Comparison of ENCODE assay signal across 7 mouse cellular contexts in genomic region chr10:60237475-60238154, GRCm38 (mm10). TPM values are rescaled to one million over a fixed set of nuclear protein-coding genes. Genes with fewer than 3 reads are reported as not detected.
DNase-seq lines count a peak whose midpoint lies in the region; ATAC-seq and TF ChIP-seq lines count a peak whose summit lies in the region.

No protein-coding gene starts in this region.

- 47% methylated on average over 10 of the region's 10 CpGs for WGBS in liver, embryonic 12.5 days (ENCODE audit: insufficient replicate concordance)
- 46% methylated on average over 10 of the region's 10 CpGs for WGBS in liver, embryonic 14.5 days (ENCODE audit: insufficient replicate concordance)
- 73% methylated on average over 10 of the region's 10 CpGs for WGBS in spleen, adult 2 months

- no peak for TF ChIP-seq POLR2A in spleen, adult 2 months (IDR thresholded peaks at IDR 0.05; ENCODE audit: low read depth, low read length)

- H3K36me3 ChIP-seq in liver, embryonic 12.5 days = no peaks in the 10 kb centered on the region
- no peaks in the 10 kb centered on the region for H3K36me3 ChIP-seq in liver, embryonic 14.5 days (replicated peaks; ENCODE audit: control insufficient read depth, insufficient read depth, low read depth)
- no peaks in the 10 kb centered on the region for H3K36me3 ChIP-seq in spleen, adult 2 months (ENCODE audit: control insufficient read depth, insufficient read depth, low read length)

- no peaks in the 10 kb centered on the region for H3K27me3 ChIP-seq in liver, embryonic 12.5 days (replicated peaks)
- H3K27me3 ChIP-seq in liver, embryonic 14.5 days (ENCODE audit: control insufficient read depth, insufficient read depth, low read length) = no peaks in the 10 kb centered on the region
- H3K27me3 ChIP-seq in spleen, adult 2 months (ENCODE audit: control insufficient read depth, insufficient read depth, low read length) = no peaks in the 10 kb centered on the region

- no peak for TF ChIP-seq EP300 in liver, embryonic 14.5 days (IDR thresholded peaks at IDR 0.05; ENCODE audit: low read depth)

- peak; percentile 55 for DNase-seq in liver
- DNase-seq in Muller cell, postnatal 12 days (ENCODE audit: inconsistent ontology term) = peak; percentile 34
- DNase-seq in c-Kit-positive CD71-positive TER-119-positive erythroid progenitor cells, embryonic 14.5 days (ENCODE audit: low spot score) = peak; percentile 34
- peak; percentile 65 for DNase-seq in gastrocnemius, adult 18-20 months (ENCODE audit: low spot score)
- DNase-seq in liver, embryonic 14.5 days (ENCODE audit: low read depth in 3 of 3, low spot score in 3 of 3) = no peak
- DNase-seq in spleen, adult 2 months (ENCODE audit: low read depth in 1 of 2, low spot score in 2 of 2) = peak; percentile 55 to 72

- H3K9me3 ChIP-seq in liver, embryonic 12.5 days (replicated peaks) = no peaks in the 10 kb centered on the region
- H3K9me3 ChIP-seq in liver, embryonic 14.5 days (ENCODE audit: control insufficient read depth, low read length) = no peaks in the 10 kb centered on the region

- no peak overlapping the region for H3K27ac ChIP-seq in liver, embryonic 12.5 days
- no peak overlapping the region for H3K27ac ChIP-seq in liver, embryonic 14.5 days
- H3K27ac ChIP-seq in spleen, adult 2 months (ENCODE audit: insufficient read depth, low read length) = no peak overlapping the region

- peak; percentile 79 for TF ChIP-seq CTCF in liver, embryonic 14.5 days (IDR thresholded peaks at IDR 0.05; ENCODE audit: low read depth)
- TF ChIP-seq CTCF in spleen, adult 2 months (IDR thresholded peaks at IDR 0.05; ENCODE audit: extremely low read depth, insufficient read depth, insufficient read length, insufficient replicate concordance) = peak; percentile 81; the same call in 1 of the 2 replicates

- H3K9ac ChIP-seq in liver, embryonic 12.5 days = no peak overlapping the region
- no peak overlapping the region for H3K9ac ChIP-seq in liver, embryonic 14.5 days (replicated peaks)

- no peak overlapping the region for H3K4me2 ChIP-seq in liver, embryonic 12.5 days
- H3K4me2 ChIP-seq in liver, embryonic 14.5 days (ENCODE audit: low read depth) = no peak overlapping the region

- no peak overlapping the region for H3K4me3 ChIP-seq in liver, embryonic 12.5 days
- H3K4me3 ChIP-seq in liver, embryonic 14.5 days (ENCODE audit: insufficient read depth in 1 of 2, low read depth in 2 of 2, low read length in 2 of 2) = no peak overlapping the region
- no peak overlapping the region for H3K4me3 ChIP-seq in spleen, adult 2 months (ENCODE audit: extremely low read depth, insufficient read depth, insufficient read length)

- no peaks in the 10 kb centered on the region for H3K4me1 ChIP-seq in liver, embryonic 12.5 days
- H3K4me1 ChIP-seq in liver, embryonic 14.5 days (replicated peaks; ENCODE audit: control insufficient read depth in 2 of 2, insufficient read depth in 2 of 2, low read length in 1 of 2) = no peaks in the 10 kb centered on the region
- H3K4me1 ChIP-seq in spleen, adult 2 months (ENCODE audit: control insufficient read depth, insufficient read depth, insufficient read length) = no peaks in the 10 kb centered on the region; the same call in 1 of the 2 replicates

- no peak for ATAC-seq in liver, embryonic 12.5 days
- no peak for ATAC-seq in liver, embryonic 14.5 days (ENCODE audit: insufficient read depth)

RNA-seq across cellular contexts. Expression of gene Chst3, which starts 18.6 kb away (rescaled TPM):
- 0.22 and 0.31 TPM in 2 replicates for polyA plus RNA-seq in liver, embryonic 12.5 days (2016; fragmentation: Nextera tagmentation; extraction: Ambion mirVana)
- total RNA-seq in gastrocnemius, adult 18-20 months (2021) = under 1 TPM; 0.27 to 0.40 TPM
- polyA plus RNA-seq in liver, embryonic 14.5 days (2012; rRNA removed) = 0.11 and 0.13 TPM in 2 replicates
- 0.09 TPM in 2 replicates for polyA plus RNA-seq in liver, embryonic 14.5 days (2014; fragmentation: Nextera tagmentation; extraction: Ambion mirVana)
- polyA plus RNA-seq in spleen, adult 2 months (2012; rRNA removed) = 89.3 and 105 TPM in 2 replicates

RNA-seq across cellular contexts. Expression of gene Psap, which starts 39.8 kb away (rescaled TPM):
- polyA plus RNA-seq in liver, embryonic 12.5 days (2016; fragmentation: Nextera tagmentation; extraction: Ambion mirVana) = 42.9 and 43.3 TPM in 2 replicates
- total RNA-seq in gastrocnemius, adult 18-20 months (2021) = 100 to 1,000 TPM; 764 to 769 TPM
- polyA plus RNA-seq in liver, embryonic 14.5 days (2012; rRNA removed) = 146 and 172 TPM in 2 replicates
- polyA plus RNA-seq in liver, embryonic 14.5 days (2014; fragmentation: Nextera tagmentation; extraction: Ambion mirVana) = 45.6 and 46.0 TPM in 2 replicates
- polyA plus RNA-seq in spleen, adult 2 months (2012; rRNA removed) = 1,338 and 1,442 TPM in 2 replicates

Comparison
In these comparisons a context has a peak if more than half of its experiments do, and no peak if none do; other contexts are left out.
1. DNase-seq: peak in liver (single experiment), Muller cell, postnatal 12 days (single experiment), c-Kit-positive CD71-positive TER-119-positive erythroid progenitor cells, embryonic 14.5 days (single experiment), gastrocnemius, adult 18-20 months (single experiment) and spleen, adult 2 months (2 of 2); none in liver, embryonic 14.5 days (0 of 3).
2. RNA of gene Chst3, which starts 18.6 kb away (polyA plus RNA-seq): 89.3 to 105 TPM in spleen, adult 2 months; 0.22 to 0.31 TPM in liver, embryonic 12.5 days and 0.09 to 0.13 TPM in liver, embryonic 14.5 days; every median in the first group is over 10 times any median in the second.